Mouse (Mus musculus) CH12F3 (cell line): ENCODE results near the gene Cebpe.

Experiments used
- in situ Hi-C: fragments of 300-500 bp; cut with MboI; formaldehyde crosslinking; loops from 2 replicates; pipeline ENCODE4 v1.14.3; 2020; ENCODE audit warnings: low sequenced_read_pairs

Cebpe gene

GRCm38 (mm10) chr14:54678657-54679304, 33.2 kb downstream of the Cebpe start:
- in situ Hi-C loops: no loop called here

- in situ Hi-C loops: no loop called here
These were observed 35.7 kb downstream of the Cebpe start for GRCm38 (mm10) chr14:54676290-54676689.

GRCm38 (mm10) chr14:54674317-54674716, 37.7 kb downstream of the Cebpe start:
- in situ Hi-C loops: no loop called here

- in situ Hi-C loops: no loop called here
These were observed 42.6 kb downstream of the Cebpe start for GRCm38 (mm10) chr14:54669381-54669780.

GRCm38 (mm10) chr14:54664477-54665222, 47.3 kb downstream of the Cebpe start:
- in situ Hi-C loops: no loop called here
